Mouse (Mus musculus) 3134 (cell line): ENCODE measurements at regions not wholly inside any gene's neighbourhood (a gene's known extent, or its start where the extent isn't known, plus 50 kb on each side); places are given as distances from the start of the nearest gene placed in this dataset.

Experiments
- DNase-seq: peaks from one replicate; pipeline ENCODE4 v3.0.0-alpha.2; 2011; ENCODE audit warnings: low spot score; ENCODE audit not compliant: insufficient read length; ENCODE audit errors: extremely low read depth

DNA sequence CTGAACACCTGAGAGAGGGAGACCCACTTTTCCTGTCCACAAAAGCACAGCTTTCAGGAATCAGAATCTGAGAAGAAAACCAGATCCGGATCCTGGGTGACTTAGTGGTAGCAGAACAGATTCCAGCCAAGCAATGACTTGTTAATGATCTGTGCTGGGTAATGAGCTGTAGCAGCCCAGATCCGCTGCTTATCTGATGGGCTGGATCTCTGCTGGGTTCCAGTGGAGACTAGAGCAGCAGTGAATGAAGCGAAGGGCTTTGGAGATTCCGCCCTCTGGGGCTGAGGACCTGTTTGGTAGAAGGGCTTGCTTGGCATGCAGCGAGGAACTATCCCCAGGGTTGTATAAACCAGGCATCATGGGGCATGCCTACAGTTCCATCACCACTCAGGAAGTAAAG is 156.3 kb downstream of the Maf start:
- DNase-seq: no peak

DNA sequence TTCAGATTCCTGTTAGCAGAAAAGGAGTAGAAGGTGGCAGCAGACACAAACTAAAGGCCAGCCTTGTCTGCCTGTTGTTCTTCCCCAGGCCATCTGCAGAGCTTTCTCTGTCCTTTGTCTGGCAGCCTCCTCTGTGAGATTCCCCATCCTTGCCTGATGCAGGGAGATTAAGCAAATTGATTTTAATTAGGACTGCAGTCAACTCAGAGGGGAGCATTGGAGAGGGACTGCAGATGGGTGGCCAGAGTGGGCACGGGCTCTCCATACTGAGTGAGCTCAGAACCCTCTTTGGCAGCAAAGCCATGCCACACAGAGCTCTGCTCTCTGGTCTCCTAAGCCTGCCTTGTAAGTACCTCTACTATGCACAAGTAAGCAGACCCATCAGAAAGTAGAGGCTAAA is 158.5 kb downstream of the Maf start:
- DNase-seq: no peak

GRCm38 (mm10) chr8:115544067-115544466 is 163.5 kb downstream of the Maf start:
- no peak for DNase-seq

DNA sequence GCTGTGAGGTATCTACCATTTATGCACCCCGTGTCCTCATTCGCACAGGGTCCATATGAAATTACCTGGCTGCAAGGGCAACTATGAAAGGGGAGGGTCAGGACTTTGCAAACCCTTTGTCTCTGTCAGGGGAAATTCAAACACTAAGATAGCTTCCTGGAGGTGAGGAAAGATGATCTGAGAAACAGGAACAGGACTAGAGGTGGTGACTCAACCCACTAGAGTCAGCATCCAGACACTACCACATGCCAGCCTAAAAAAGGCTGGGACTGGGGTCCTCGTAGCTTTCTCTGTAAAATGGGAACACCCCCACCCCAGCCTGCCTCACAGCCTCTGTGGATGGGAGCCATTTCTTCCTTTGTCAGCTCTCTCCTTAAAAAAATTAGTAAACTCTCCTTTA is 164.7 kb downstream of the Maf start:
- no peak for DNase-seq

DNA sequence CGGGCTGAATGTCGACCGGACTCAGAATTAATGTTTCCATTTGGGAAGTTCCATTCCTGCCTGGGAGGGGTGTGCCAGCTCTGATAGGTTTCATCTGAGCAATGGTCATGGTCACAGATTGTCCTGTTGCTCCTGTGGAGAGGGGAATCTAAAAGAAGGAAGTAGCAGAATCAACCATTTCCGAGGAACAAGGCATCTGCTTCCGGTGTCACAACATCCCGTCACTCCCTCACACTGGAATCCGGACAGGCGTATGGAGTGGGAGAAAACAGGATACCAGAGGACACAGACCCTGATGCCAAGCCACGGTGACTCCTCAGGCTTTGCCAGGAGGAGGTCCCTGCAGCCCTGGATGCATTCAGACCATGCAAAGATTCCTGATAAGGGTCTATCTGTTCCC is 168.0 kb downstream of the Maf start:
- no peak for DNase-seq

DNA sequence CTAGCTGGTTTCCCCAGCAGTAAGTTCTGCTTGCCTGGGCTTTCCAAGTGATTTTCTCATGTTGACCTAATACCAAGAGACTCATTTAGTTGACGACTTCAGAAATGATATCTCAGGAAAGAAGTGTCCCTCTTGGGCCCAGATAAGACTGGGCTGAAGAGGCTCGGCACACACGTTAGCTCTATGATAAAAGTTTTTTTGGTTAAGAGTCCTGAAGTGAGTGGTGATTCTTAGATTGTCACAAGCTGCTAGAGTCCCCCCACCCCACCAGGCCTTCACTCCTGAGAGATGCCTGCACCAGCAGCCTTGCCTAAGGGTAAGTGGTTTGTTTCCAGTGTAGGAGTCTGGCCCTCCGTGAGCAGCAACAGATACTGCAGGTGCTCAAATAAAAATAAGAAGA is 169.4 kb downstream of the Maf start:
- no peak for DNase-seq

GRCm38 (mm10) chr8:115537761-115538160 is 169.8 kb downstream of the Maf start:
- no peak for DNase-seq

GRCm38 (mm10) chr8:115536554-115537346 is 170.8 kb downstream of the Maf start:
- peak; percentile 4 for DNase-seq

DNA sequence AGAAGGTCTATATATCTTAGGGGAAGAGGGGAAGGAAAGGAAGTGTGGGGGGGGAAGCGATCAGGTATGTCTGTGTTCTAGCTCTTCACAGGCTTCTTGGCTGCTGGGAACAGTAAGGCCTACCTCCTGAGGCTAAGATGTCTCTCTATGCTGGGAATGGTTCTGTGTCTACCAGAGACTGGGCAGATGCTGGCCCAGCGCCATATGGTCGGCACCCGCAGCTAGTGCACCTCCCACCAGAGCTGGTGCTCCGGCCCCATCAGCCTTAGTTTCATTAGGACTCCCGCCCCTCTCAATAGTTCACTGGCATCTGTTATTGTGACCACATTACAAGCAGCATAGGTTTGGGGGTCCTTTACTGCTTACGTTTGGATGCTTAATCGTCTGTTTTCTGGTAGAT is 171.6 kb downstream of the Maf start:
- DNase-seq: no peak

GRCm38 (mm10) chr8:115534030-115534429 is 173.6 kb downstream of the Maf start:
- no peak for DNase-seq

- no peak for DNase-seq
Measured at GRCm38 (mm10) chr8:115531343-115531742, 176.3 kb downstream of the Maf start.

DNA sequence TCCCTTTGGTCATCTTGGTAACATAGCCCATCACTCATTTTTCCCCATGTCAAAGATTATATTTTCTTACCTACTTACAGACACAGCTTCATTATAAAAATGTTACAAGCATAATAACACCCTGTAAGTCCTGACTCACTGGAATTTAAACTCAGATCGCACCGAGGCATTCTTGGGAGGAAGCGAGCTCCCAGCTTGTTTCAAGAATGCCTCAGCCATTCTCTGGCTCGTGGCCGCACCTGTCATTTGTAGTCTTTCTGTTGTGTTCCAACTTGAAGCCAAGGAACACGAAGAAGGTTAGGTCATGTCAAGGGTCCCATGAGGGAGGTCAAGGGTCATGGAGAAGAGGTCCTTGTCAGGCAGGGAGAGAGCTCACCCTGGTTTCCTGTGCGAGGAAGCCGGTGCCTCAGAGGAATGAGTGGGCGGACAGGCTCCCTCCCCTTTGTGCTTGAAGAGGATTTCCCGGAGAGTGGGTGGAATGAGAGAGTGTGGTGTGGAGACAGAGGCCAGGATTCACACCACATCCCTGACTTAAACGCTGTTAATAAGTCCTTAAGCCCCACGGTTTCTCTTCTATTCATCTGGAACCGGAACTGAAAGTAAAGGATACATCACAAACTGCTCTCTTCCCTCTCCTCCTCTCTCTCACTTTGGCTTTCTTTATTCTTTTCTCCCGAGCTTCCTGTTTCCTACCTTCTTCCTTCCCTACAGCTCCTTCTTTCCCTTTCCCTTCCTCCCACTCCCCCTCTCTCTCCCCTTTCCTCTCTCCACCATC is 177.8 kb downstream of the Maf start:
- no peak for DNase-seq

DNA sequence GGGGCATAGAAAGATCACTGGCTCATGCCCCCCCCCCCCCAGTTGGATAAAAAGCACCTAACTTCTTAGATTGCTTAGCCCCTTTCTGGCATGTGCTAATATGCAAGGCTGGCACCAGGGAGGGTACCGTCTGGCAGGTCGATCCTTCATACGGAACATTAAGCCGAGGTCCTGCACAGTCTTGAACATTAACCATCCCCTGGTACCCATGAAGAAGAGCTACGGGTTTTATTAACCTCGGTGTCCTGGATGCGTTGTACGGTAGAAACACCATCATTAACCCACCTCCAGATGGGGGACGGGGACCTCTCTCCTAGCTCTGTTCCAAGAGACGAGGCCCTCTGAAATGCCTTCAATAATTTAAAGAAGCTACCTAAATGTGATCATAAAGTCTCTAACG is 178.7 kb downstream of the Maf start:
- DNase-seq: no peak

GRCm38 (mm10) chr8:115525149-115525548 is 182.4 kb downstream of the Maf start:
- DNase-seq: no peak

- no peak for DNase-seq
Measured at GRCm38 (mm10) chr8:115524713-115525112, 182.9 kb downstream of the Maf start.

DNA sequence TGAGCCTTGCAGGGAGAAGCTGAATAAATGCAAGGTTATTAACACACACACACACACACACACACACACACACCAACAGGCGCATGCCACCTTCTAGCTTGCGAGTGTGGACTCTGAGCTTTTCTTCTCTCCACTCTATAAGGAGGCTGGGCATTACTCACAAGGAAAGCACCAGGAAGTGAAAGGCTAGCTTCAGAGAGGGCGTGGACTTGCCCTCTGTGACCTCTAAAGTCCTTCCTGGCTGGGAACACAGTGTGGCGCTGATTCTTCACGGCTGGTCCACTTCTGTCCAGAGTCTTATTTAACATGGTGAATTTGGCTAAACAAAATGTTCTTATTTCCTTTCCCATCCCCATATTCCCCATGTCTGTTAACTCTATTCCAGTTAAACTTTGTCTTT is 185.1 kb downstream of the Maf start:
- DNase-seq: no peak

- no peak for DNase-seq
Measured at GRCm38 (mm10) chr8:115515647-115516046, 191.9 kb downstream of the Maf start.

DNA sequence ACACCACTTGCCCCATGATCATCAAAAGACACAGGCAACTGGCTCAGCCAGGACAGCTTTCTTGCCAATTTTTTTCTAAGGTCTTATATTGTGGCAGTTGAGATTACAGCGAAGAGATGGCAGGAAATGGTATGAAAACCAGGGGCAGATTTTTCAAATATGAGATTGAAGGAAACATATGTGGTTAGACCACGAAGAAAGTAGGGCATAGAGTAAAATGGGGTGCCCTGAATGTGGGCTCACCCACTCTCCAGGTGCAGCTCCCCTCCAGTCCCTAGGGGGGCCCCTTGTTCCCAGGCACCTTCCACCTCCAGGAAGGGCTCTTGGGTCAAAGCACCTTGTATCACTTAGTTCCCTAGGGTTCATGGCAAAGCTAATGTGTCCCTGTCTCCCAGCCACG is 193.1 kb downstream of the Maf start:
- no peak for DNase-seq

DNA sequence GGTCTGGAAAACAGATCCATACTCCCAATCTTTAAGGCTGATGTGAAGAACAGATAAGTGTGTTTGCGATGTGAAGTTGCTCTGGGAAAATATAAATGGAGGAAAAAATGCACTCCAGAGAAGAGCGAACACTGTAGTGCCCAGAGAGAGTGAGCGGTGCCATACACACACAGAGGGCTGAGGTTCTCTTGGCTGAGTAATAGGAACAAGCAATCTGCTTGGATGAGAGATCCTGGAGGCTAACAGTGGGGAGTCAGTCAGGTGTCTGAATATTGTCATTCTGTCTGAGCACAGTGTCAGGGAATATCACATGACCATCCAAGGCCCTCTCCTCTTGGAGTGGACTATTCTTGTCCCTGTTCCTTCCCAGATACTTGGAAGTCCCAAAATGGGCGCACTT is 200.4 kb downstream of the Maf start:
- no peak for DNase-seq

DNA sequence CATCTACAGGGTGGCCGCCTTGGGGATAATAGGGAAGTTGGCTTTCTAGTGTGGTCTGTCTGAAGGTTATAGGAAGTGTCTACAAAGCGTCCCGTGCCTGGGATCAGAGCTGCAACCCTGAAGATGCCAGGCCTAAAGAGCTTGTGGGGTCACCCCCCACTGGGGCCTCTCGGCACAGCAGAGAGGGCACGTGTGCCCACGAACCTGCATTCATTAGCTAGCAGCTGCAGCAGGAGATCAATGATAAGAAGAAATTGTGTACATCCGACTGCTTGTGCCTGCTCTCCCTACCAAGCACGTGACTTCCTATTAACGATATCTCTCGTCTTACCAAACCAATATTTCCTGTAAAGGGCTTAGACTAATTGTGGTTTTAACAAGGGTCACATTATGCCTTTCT is 200.9 kb downstream of the Maf start:
- DNase-seq: no peak

DNA sequence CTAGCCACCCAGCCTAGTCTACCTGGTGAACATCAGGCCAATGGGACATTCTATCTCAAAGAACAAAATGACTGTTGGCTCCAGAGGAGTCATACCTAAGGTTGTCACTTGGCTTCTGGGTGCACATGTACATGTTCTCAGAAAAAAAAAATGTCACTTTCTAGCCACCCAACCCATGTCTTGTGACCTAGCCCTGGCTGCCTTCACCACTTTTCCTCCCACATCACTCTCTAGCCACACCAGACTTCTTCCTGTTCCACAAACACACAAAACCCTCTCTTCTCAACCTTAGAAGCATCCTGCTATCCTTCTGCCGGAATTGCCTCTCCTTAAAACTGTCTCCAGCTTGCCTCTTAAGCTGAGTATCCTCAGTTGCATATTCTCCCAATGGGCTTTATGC is 211.6 kb downstream of the Maf start:
- DNase-seq: no peak

DNA sequence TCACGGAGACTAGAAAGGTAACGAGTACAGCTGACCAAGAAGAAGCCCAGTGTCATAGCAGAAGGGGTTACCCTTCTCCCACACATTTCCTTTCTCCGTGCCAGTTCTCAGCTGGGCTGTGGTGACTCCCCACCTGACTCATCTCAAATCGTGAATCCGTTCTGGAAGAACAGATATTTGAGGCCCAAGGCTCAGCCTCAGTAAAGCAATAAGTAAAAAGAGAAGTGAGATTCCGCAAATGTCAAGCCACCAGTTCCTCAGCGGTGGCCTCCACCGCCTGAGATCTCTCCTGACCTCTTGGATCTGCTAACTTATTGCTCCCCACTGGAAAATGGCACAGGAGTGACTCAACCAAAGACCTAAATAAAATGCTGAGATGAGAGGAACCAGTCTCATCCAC is 213.2 kb downstream of the Maf start:
- DNase-seq: no peak
